Mouse (Mus musculus): ENCODE results near the gene Nhsl1. TPM values are rescaled to one million over a fixed set of nuclear protein-coding genes. Genes with fewer than 3 reads are reported as not detected.

The Nhsl1 gene
- total RNA-seq, 2 experiments from 2014 or later = 23.7 to 28.9 TPM

DNA sequence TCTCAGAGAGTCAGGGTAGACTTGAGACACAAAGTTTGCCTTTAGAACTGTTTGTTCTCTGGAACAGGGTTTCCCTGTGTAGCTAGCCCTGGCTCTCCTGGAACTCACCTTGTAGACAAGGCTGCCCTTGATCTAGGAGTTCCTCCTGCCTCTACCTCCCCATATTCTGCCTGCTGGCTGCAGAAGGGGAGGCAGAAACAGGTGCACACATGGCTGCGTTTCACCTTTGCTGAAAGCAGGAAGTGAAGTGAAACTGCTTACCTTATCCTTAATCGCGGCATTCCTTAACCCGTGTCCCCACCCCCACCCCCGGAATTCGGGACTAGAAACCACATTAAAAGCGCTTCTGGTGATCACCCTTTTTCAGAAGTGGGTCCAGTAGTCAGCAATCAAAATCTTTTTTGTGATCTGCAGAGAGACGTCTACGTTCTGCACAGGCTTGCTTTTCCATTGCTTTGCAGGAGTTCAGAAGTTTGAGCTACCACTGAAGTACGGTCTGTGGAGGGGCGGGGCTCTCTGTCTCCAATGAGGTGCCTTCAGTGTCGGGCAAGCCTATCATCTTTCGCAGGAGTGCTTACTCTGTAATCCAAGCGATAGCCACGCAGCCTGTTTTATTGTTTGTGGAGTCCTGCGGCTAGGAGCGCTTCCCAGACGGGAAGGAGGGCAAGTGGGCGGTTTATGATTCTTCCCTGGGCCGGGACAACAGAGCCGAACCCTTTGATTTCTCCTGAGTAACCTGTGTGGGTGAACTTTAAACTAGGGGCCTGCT lies 88.5 kb downstream of the Nhsl1 start:
- no peak for TF ChIP-seq CTCF (IDR thresholded peaks at IDR 0.05)
- intact Hi-C loops (cut with DNase I) = loop anchor here (5.0 kb wide), 1 partner anchor 120 kb away; no protein-coding TSS in a partner anchor
- DNase-seq (ENCODE audit: extremely low spot score in 1 of 2, low spot score in 2 of 2) = peak; percentile 38 to 43
- H3K27ac ChIP-seq = no peak overlapping the region; the same call in 1 of the 2 replicates
- peak overlapping the region; percentile 44 for H3K4me3 ChIP-seq

DNA sequence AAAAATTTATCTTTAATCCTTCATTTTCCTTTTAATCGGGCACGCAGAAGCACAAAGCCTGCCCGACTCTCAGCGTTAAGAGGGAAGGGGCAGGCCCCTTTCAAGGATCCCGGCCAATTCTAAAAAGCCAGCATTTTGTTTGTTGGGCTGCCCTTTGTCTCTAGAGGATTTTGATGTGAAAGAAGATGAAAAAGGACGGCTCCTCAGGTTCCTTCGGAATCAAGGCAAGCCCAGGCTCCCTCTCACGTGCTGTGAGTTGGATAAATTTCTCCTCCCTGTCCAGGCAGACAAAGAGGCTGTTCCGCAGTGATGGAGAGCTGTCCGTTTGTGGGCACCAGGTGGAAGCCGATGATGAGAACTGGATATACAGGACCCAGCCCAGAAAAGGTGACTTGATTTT lies 89.3 kb downstream of the Nhsl1 start:
- TF ChIP-seq CTCF (IDR thresholded peaks at IDR 0.05) = no peak

DNA sequence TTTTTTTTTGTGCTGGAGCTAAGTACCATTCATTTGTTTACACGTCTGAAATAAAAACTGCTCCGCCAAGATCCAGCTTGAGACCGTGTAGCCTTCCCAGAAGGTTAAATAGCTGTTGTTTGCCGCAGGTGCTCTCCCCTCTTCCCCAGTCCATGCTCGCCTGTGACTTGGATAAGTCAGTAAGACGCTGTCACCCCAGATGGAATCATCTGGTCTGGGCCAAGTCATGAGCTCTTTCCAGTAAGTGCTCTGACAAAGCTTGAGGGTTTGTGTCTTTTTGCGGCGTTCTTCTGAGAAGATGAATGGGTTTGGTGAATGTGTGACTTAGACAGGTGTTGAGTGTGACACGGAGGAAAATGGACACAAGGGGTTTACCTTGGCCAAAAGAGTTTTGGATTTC lies 89.8 kb downstream of the Nhsl1 start:
- no peak for DNase-seq (ENCODE audit: extremely low spot score in 1 of 2, low spot score in 2 of 2)
- Histone ChIP-seq H3K4me3 (peak overlapping the region; percentile 44), H3K27ac (no peak overlapping the region; the same call in 1 of the 2 replicates)
- no peak for TF ChIP-seq CTCF (IDR thresholded peaks at IDR 0.05)
- intact Hi-C loops (cut with DNase I) = loop anchor here (5.0 kb wide), 1 partner anchor 119 kb away; no protein-coding TSS in a partner anchor

More for the DNA sequence above, 89.3 kb downstream of the Nhsl1 start:
- H3K27ac ChIP-seq = no peak overlapping the region; the same call in 1 of the 2 replicates
- intact Hi-C loops (cut with DNase I) = loop anchor here (5.0 kb wide), 1 partner anchor 119 kb away; no protein-coding TSS in a partner anchor
- peak overlapping the region; percentile 44 for H3K4me3 ChIP-seq
- no peak for DNase-seq (ENCODE audit: extremely low spot score in 1 of 2, low spot score in 2 of 2)

DNA sequence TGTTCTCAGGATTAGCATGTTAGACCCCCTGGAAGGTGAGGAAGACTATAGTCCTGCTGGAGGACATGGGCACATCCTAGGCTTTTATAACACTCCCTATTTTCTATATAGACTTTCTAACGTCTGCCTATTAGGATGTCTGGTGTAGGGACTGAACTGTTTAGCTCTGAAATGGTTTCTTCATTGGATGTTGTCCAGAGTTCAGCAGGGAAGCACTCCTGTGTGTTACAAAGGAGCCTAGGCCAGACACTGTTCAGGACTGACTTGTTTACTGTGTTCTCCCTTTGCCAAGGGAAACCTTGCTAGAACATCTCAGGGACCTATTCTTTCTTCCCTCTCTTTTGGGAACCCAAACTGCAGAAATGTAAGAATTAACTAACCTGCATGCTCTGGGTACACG lies 90.3 kb downstream of the Nhsl1 start:
- intact Hi-C loops (cut with DNase I) = loop anchor here (5.0 kb wide), 1 partner anchor 118 kb away; no protein-coding TSS in a partner anchor
- no peak for DNase-seq (ENCODE audit: extremely low spot score in 1 of 2, low spot score in 2 of 2)
- Histone ChIP-seq H3K4me3 (no peak overlapping the region), H3K27ac (no peak overlapping the region)
- TF ChIP-seq CTCF (IDR thresholded peaks at IDR 0.05) = no peak

DNA sequence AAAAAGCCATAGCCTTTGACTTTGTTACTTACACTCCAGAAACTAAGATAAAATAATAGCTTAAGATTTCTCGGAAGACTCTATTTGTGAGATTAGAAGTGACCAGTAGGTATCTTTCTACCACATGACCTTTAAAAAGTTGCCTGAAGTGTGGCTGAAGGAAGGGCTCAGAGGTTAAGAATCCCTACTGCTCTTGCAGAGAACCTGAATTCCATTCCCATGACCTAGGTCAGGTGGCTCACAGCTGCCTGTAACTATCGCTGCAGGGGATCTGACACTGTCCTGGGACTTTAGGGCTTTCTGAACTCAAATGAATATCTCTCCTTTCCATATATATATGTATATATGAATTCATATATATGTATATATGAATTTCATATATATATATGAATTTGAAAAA lies 92.5 kb downstream of the Nhsl1 start:
- no peak overlapping the region for H3K4me3 ChIP-seq
- intact Hi-C loops (cut with DNase I) = no loop called here
- H3K27ac ChIP-seq = no peak overlapping the region
- TF ChIP-seq CTCF (IDR thresholded peaks at IDR 0.05) = no peak
- DNase-seq (ENCODE audit: extremely low spot score in 1 of 2, low spot score in 2 of 2) = no peak

DNA sequence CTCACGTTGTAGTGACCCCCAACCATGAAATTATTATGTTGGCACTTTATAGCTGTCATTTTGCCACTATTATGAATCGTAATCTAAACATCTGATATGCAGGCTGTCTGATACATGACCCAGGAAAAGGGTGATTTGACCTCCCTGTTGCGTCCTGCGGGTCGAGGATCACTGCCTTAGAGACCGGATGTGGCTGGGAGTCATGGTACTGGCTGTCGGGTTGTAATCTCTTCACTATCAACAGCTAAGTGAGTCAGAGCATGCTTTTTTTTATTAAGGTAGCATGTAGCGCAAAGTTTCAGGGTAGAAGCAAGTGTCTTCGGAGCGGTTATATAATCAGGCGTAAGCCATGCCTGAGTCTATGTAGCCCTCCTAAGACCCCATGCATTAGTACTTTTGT lies 97.2 kb downstream of the Nhsl1 start:
- Histone ChIP-seq H3K4me3 (no peak overlapping the region), H3K27ac (no peak overlapping the region)
- DNase-seq (ENCODE audit: extremely low spot score in 1 of 2, low spot score in 2 of 2) = no peak
- intact Hi-C loops (cut with DNase I) = no loop called here
- TF ChIP-seq CTCF (IDR thresholded peaks at IDR 0.05) = no peak

DNA sequence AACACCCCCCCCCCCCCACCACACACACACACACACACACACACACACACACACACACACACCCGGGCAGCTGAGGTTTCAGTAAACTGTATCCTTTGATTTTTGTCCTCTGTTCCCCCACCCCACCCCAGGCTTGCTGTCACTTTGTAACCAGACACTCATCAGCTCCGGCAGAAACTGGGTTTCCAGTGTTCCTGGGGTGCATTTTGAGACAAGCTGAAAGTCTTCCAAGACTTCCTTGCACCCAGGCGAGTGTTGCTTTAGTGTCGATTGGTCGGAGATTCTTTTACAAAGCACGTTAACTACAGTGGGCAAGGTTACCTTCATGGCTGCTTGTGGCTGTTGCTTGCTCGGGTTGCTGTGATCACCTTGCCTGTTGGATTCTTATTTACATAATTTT lies 99.4 kb downstream of the Nhsl1 start:
- intact Hi-C loops (cut with DNase I) = no loop called here
- H3K27ac ChIP-seq = no peak overlapping the region

DNA sequence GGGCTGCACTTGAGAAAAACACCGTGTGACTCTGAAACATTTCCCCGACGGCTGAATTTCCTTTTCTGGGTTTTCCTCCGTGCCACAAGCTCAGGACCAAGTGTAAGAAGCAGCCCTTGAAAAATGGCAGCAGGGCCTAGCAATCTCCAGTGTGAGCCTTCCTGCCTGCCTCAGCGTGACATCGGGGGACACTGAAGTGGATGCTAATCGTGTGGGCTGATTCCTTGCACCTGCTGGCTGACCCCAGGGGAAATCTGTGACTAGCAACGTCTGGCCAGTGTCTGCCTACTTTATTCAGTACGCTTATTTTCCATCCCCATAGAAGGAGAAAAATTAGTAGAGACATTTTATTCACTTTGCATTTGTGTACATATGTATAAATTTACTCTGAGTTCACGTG lies 100.7 kb downstream of the Nhsl1 start:
- DNase-seq (ENCODE audit: extremely low spot score in 1 of 2, low spot score in 2 of 2) = no peak
- Histone ChIP-seq H3K27ac (no peak overlapping the region), H3K4me3 (no peak overlapping the region)
- no peak for TF ChIP-seq CTCF (IDR thresholded peaks at IDR 0.05)
- intact Hi-C loops (cut with DNase I) = no loop called here

More for the DNA sequence above, 99.4 kb downstream of the Nhsl1 start:
- no peak overlapping the region for H3K4me3 ChIP-seq
- no peak for TF ChIP-seq CTCF (IDR thresholded peaks at IDR 0.05)
- DNase-seq (ENCODE audit: extremely low spot score in 1 of 2, low spot score in 2 of 2) = no peak

DNA sequence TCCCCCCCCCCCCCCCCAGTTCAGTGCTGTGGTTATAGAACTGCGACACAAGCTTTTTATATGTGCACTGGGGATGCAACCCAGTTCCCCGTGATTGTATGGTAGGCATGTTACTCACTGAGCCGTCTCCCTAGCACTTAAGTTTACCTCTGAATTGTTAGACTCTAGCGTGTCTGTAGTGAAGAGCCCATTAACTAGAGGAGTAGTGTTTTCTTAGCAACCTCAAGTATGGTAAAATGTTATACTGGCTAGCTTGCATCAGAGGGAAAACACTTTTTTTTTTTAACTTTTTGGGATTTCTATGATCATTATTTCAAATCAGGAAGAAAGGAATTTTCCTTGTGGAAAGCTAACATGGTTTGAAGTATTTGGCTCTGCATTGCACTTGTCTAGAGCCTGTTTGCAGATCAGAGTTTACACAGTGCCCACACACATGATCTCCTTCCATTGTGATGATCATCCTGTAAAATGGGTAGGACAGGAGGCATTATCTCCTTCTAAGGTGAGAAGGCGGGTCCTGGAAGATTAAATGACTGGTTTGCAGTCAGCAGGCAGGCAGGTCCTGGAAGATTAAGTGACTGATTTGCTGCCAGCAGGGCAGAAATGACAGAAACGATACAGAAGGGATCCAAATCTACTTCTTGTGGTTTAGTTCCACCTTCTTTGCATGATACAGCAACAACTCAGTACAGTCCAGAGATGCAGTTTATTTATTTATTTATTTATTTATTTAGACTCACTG lies 101.6 kb downstream of the Nhsl1 start:
- DNase-seq (ENCODE audit: extremely low spot score in 1 of 2, low spot score in 2 of 2) = no peak
- no peak for TF ChIP-seq CTCF (IDR thresholded peaks at IDR 0.05)
- Histone ChIP-seq H3K4me3 (no peak overlapping the region), H3K27ac (no peak overlapping the region)
- intact Hi-C loops (cut with DNase I) = no loop called here

DNA sequence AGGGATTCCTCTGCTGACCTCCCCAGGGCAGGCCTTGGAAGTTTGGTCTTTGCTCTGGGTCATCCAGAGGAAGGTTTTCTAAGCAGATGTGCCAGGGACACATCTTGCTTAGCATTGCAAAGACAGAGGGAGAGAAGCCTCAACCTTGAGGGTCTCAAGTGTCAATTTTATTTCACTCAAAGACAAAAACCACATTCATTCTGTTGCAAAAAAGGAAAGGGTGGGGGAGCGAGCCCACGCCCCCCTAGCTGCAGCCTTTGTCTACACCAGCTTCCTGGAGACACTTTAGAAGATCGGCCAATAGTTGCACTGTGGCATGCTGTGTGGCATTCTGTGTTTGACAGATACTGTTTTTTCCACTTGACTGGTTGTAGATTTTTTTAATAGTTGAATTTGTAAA lies 104.2 kb downstream of the Nhsl1 start:
- DNase-seq (ENCODE audit: extremely low spot score in 1 of 2, low spot score in 2 of 2) = no peak
- no peak overlapping the region for H3K4me3 ChIP-seq
- intact Hi-C loops (cut with DNase I) = loop anchor here (2.0 kb wide), 1 partner anchor 46 kb away; no protein-coding TSS in a partner anchor
- no peak overlapping the region for H3K27ac ChIP-seq
- TF ChIP-seq CTCF (IDR thresholded peaks at IDR 0.05) = no peak

DNA sequence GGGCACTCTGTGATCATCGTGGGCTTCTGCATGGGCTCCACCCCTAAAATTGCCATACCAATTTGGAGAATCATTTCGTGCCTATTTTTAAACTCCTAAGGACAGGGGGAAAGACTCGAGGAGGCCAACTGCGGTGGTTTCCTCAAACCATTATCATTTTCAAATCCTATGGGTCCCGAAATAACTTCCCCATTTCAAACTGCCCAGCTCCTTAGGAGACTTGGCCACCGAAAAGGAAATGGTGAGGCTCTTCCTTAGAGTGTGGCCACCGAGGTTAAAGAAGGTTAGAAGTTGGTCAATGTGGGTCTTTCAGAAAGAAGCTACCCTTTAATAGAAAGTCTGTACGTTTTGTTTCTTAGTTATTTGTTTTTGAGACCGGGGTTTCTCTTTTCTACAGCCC lies 104.8 kb downstream of the Nhsl1 start:
- Histone ChIP-seq H3K4me3 (no peak overlapping the region), H3K27ac (no peak overlapping the region)
- intact Hi-C loops (cut with DNase I) = loop anchor here (2.0 kb wide), 1 partner anchor 47 kb away; no protein-coding TSS in a partner anchor
- no peak for TF ChIP-seq CTCF (IDR thresholded peaks at IDR 0.05)
- DNase-seq (ENCODE audit: extremely low spot score in 1 of 2, low spot score in 2 of 2) = no peak

DNA sequence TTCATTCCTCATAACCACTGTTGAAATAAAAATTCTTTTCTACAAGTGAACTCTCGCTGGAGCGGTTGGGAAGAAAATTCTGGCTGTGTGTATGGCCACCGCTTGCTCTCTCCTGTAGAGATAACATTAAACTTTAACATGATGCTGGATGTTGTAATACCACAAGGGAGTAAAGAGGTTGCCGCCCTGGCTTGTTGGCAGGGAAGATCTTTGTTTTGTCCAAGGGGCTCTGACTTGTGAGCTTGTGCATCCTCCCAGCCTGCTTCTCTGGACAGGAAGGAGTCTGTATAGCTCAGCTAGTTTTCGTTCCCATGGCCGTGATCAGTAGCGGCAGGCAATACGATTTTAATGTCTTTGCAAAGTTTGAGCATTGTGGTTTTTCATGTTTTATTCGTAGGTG lies 109.1 kb downstream of the Nhsl1 start:
- DNase-seq (ENCODE audit: extremely low spot score in 1 of 2, low spot score in 2 of 2) = no peak
- intact Hi-C loops (cut with DNase I) = no loop called here

More for the DNA sequence above, 109.1 kb downstream of the Nhsl1 start:
- H3K4me3 ChIP-seq = no peak overlapping the region
- TF ChIP-seq CTCF (IDR thresholded peaks at IDR 0.05) = no peak
- H3K27ac ChIP-seq = no peak overlapping the region
